Mouse (Mus musculus) liver, embryonic 15.5 days (tissue): ENCODE data around the gene Kctd19. TPM values are rescaled to one million over a fixed set of nuclear protein-coding genes. Genes with fewer than 3 reads are reported as not detected.

Experiments used
- polyA plus RNA-seq: library from polyadenylated mRNA; unstranded; fragments of >200 nt; fragmentation: Nextera tagmentation; extraction: Ambion mirVana; gene quantifications from 2 replicates; pipeline ENCODE4 v1.2.1, GENCODE M21; 2015

The Kctd19 gene
- polyA plus RNA-seq, 1 experiment from 2014 or later, result not detected

Other genes starting within 250 kb of the Kctd19 start
- gene Cbfb, start 242.8 kb downstream of the Kctd19 start, polyA plus RNA-seq, result 6.5 and 7.0 TPM in 2 replicates
- 16.9 and 20.3 TPM in 2 replicates for gene D230025D16Rik, start 188.4 kb downstream of the Kctd19 start, polyA plus RNA-seq
- gene B3gnt9, start 158.3 kb downstream of the Kctd19 start, polyA plus RNA-seq, result 2.3 and 2.4 TPM in 2 replicates
- 14.9 and 15.5 TPM in 2 replicates for gene Tradd, start 148.9 kb downstream of the Kctd19 start, polyA plus RNA-seq
- gene Fbxl8, start 148.9 kb downstream of the Kctd19 start, polyA plus RNA-seq, result 1.2 and 1.3 TPM in 2 replicates
- gene Hsf4, start 143.7 kb downstream of the Kctd19 start, polyA plus RNA-seq, result not detected in 2 replicates
- gene Nol3, start 137.4 kb downstream of the Kctd19 start, polyA plus RNA-seq, result 0.22 and 0.30 TPM in 2 replicates
- gene 4931428F04Rik, start 123.6 kb downstream of the Kctd19 start, polyA plus RNA-seq, result 0.59 and 0.68 TPM in 2 replicates
- gene Exoc3l, start 117.4 kb downstream of the Kctd19 start, polyA plus RNA-seq, result 6.0 and 6.7 TPM in 2 replicates
- gene E2f4, start 115.8 kb downstream of the Kctd19 start, polyA plus RNA-seq, result 197 and 211 TPM in 2 replicates
- 3.4 and 4.4 TPM in 2 replicates for gene Elmo3, start 107.9 kb downstream of the Kctd19 start, polyA plus RNA-seq
- 10.4 and 11.8 TPM in 2 replicates for gene Lrrc29, start 87.2 kb downstream of the Kctd19 start, polyA plus RNA-seq
- 91.2 and 91.8 TPM in 2 replicates for gene Tmem208, start 87.1 kb downstream of the Kctd19 start, polyA plus RNA-seq
- gene Fhod1, start 65.5 kb downstream of the Kctd19 start, polyA plus RNA-seq, result 0.53 and 0.70 TPM in 2 replicates
- 0.13 TPM in 2 replicates for gene Slc9a5, start 64.7 kb downstream of the Kctd19 start, polyA plus RNA-seq
- not detected in 2 replicates for gene Plekhg4, start 40.2 kb downstream of the Kctd19 start, polyA plus RNA-seq
- gene Lrrc36, start 69 bp upstream of the Kctd19 start, polyA plus RNA-seq, result 0.12 and 0.13 TPM in 2 replicates
- 3.1 and 4.8 TPM in 2 replicates for gene Tppp3, start 58.0 kb upstream of the Kctd19 start, polyA plus RNA-seq
- gene Zdhhc1, start 83.4 kb upstream of the Kctd19 start, polyA plus RNA-seq, result 1.9 and 2.3 TPM in 2 replicates
- gene Hsd11b2, start 105.3 kb upstream of the Kctd19 start, polyA plus RNA-seq, result 0.40 and 0.58 TPM in 2 replicates
- 52.4 and 59.4 TPM in 2 replicates for gene Atp6v0d1, start 152.5 kb upstream of the Kctd19 start, polyA plus RNA-seq
- 7.1 and 7.2 TPM in 2 replicates for gene Ripor1, start 191.8 kb upstream of the Kctd19 start, polyA plus RNA-seq
- gene Ctcf, start 223.1 kb upstream of the Kctd19 start, polyA plus RNA-seq, result 62.0 and 63.5 TPM in 2 replicates
- gene Agrp, start 223.9 kb upstream of the Kctd19 start, polyA plus RNA-seq, result 0.18 TPM in 1 of 2 replicates, not detected in the other